Mouse (Mus musculus) midbrain, postnatal 0 days (tissue): ENCODE measurements around the gene Cops7b. TPM values are rescaled to one million over a fixed set of nuclear protein-coding genes. Genes with fewer than 3 reads are reported as not detected.
"Not testable (repeated sequence)": the region's sequence is repeated elsewhere in the genome, so short reads cannot be mapped to it uniquely, and the experiment has no call there.

Experiments
- ATAC-seq: fragments of 200-750 bp; cut with Nextera tagmentation; 2 replicates; pipeline ENCODE4 v1.8.0; 2017; ENCODE audit warnings: moderate number of reproducible peaks, mild to moderate bottlenecking, moderate TSS enrichment, moderate library complexity; ENCODE audit not compliant: low FRiP score
- DNase-seq: peaks from one replicate; pipeline ENCODE4 v3.0.0-alpha.2; 2015; ENCODE audit warnings: low spot score
- H3K27ac ChIP-seq: fragments of 300-500 bp; sonication (generic); 2 replicates; pipeline ENCODE4 v1.5.1; 2014; ENCODE audit warnings: low read depth, mild to moderate bottlenecking, low read length, mixed read lengths
- H3K27me3 ChIP-seq: fragments of 300-500 bp; sonication (generic); 2 replicates; pipeline ENCODE4 v1.6.1; 2014; ENCODE audit warnings: low read length, control low read depth, mixed read lengths; ENCODE audit not compliant: insufficient read depth
- H3K36me3 ChIP-seq: fragments of 300-500 bp; sonication (generic); 2 replicates; pipeline ENCODE4 v1.6.1; 2014; ENCODE audit warnings: low read length, control low read depth, mixed read lengths; ENCODE audit not compliant: insufficient read depth
- H3K4me1 ChIP-seq: fragments of 300-500 bp; sonication (generic); 2 replicates; pipeline ENCODE4 v1.6.1; 2014; ENCODE audit warnings: mild to moderate bottlenecking, control low read depth, antibody characterized with exemption, low read length, mixed read lengths; ENCODE audit not compliant: insufficient read depth
- H3K4me2 ChIP-seq: fragments of 300-500 bp; sonication (generic); 2 replicates; pipeline ENCODE4 v1.6.1; 2014; ENCODE audit warnings: low read depth, mild to moderate bottlenecking, low read length, mixed read lengths; ENCODE audit not compliant: poor library complexity, severe bottlenecking
- H3K4me3 ChIP-seq: fragments of 300-500 bp; sonication (generic); 2 replicates; pipeline ENCODE4 v1.5.1; 2014; ENCODE audit warnings: low read depth, mild to moderate bottlenecking, low read length, moderate library complexity
- H3K9ac ChIP-seq: fragments of 300-500 bp; sonication (generic); replicated peaks from 2 replicates; pipeline ENCODE4 v1.6.1; 2014; ENCODE audit warnings: mild to moderate bottlenecking, low read length, moderate library complexity, mixed read lengths; ENCODE audit not compliant: poor library complexity, severe bottlenecking
- H3K9me3 ChIP-seq: fragments of 300-500 bp; sonication (generic); 2 replicates; pipeline ENCODE4 v1.6.1; 2016; ENCODE audit warnings: low read length, control low read depth
- CTCF ChIP-seq: IDR thresholded peaks from 2 replicates; pipeline ENCODE4 v1.5.1; 2016; ENCODE audit warnings: antibody characterized with exemption, mild to moderate bottlenecking
- WGBS: fragments of 180-500 bp; shearing (Covaris S2); extraction: QIAGEN DNeasy Blood & Tissue Kit; methylation state at CpG from one replicate; pipeline ENCODE4 v1.1.7; 2014; 5-methylcytosine and 5-hydroxymethylcytosine counted together
- polyA plus RNA-seq: library from polyadenylated mRNA; unstranded; fragments of >200 nt; fragmentation: Nextera tagmentation; extraction: Ambion mirVana; gene quantifications from 2 replicates; pipeline ENCODE4 v1.2.1, GENCODE M21; 2015
- total RNA-seq: library from RNA; depleted of rRNA; stranded (reverse); fragments of >200 nt; gene quantifications from 2 replicates; pipeline ENCODE4 v1.2.3, GENCODE M21; 2014; rRNA removed

The Cops7b gene
- 39.0 and 42.1 TPM in 2 replicates for total RNA-seq
- 53.4 and 56.2 TPM in 2 replicates for polyA plus RNA-seq

DNA sequence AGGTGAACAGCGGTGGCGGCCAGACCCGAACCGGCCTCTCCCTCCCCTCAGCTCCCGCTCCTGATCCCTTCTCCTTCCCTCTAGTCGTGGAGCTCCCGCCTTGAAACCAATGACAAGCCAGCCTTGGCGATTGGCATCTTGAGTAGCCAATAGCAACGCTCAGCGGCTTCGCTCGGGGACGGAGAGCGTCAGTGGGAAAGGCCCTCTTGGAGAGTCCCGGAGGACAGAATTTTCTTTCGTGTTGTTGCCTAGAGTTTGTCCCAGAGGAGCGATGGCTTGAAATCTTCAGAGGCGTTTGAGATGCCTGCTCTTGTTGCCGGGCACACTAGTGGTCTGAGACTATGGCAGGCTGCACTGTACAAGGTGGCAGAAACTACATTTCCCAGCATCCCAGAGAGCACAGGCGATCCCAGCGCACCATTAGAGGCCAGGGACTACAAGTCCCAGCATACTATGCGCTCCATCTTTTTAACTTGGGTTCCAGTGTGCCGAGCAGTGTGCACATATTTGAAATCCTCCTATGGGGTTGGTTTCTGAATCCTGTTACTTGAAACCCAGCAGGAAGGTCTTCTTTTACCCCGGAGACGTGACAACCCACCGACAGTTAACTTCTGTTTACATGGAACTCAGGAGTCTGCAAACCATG, at the start of gene Cops7b, which contains the start of gene Pde6d:
Gene Cops7b, plus strand, starts transcription at position 454 of the 646 bp plus-strand sequence.
Gene Pde6d, minus strand, starts transcription at position 179 of the 646 bp plus-strand sequence.
- Histone ChIP-seq H3K27ac (peak within 1 kb of the TSS; percentile 82), H3K9me3 (no peaks in the 10 kb centered on the region), H3K4me2 (peak within 1 kb of the TSS; percentile 89), H3K4me3 (peak within 1 kb of the TSS; percentile 89), H3K9ac (peak within 1 kb of the TSS; percentile 90), H3K4me1 (0 out of 2 replicates have a peak, but pooled peaks cover 8% of the 10 kb centered on the region), H3K27me3 (no peaks in the 10 kb centered on the region), H3K36me3 (no peaks in the 10 kb centered on the region)
- no peak for TF ChIP-seq CTCF
- peak; percentile 98 for DNase-seq
- under 1% methylated on average over 26 of the region's 26 CpGs for WGBS
- ATAC-seq = peak; percentile 97

DNA sequence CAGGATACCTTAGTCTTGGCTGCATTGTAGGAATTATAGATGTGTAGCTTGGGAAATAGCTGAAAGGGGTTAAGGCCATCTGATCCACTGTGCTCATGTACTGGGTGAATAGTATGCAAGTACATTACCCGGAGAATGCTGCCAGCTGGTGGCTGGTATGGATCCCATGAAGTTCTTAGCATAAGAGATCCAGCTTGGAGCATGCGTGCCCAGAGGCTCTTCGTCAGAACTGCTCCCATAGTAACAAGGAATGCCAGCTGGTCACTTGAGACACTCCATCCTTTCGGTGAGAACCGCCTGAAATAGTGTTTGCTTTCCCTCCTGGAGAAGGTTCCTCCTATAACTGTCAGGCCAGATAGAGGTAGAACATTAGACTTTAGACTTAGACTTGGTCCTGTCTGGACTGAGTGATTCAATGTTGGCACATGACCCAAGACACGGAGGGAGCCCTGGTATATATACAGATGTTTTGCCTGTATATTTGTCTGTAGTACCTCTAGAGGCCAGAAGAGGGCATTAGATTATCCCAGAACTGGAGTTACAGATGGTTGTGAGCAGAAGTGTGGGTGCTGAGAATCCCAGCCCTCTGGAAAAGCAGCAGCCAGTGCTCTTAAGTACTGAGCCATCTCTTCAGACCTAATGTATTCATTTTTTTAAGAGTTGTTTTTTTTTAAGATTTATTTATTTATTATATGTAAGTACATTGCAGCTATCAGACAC, 49.1 kb upstream of the Cops7b start:
- H3K36me3 ChIP-seq = no peaks in the 10 kb centered on the region
- H3K27me3 ChIP-seq = no peaks in the 10 kb centered on the region
- DNase-seq (peak; percentile 50), ATAC-seq (no peak)
- no peaks in the 10 kb centered on the region for H3K9me3 ChIP-seq
- H3K4me2 ChIP-seq = no peak overlapping the region
- H3K4me1 ChIP-seq = peaks cover 2% of the 10 kb centered on the region; the same call in 1 of the 2 replicates
- H3K9ac ChIP-seq = no peak overlapping the region
- WGBS = 73% methylated on average over 6 of the region's 6 CpGs
- peak; percentile 59 for TF ChIP-seq CTCF
- H3K4me3 ChIP-seq = no peak overlapping the region
- H3K27ac ChIP-seq = no peak overlapping the region

DNA sequence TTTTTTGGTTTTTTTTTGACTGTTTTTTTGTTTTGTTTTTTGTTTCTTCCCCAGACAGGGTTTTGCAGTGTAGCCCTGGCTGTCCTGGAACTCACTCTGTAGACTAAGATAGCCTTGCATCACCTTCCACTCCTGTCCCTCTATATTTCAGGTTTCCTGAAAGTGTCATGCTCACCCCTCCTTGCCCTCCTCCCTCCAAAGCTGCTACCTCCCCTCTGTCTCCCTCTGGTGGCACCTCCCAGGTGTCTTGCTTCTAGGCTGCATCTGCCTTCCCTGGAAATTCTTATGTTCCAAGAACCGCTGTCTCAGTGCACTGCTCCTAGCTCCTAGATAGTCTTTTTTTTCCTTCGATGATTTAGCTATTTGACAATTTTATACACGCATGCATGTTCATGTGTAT, 44.3 kb upstream of the Cops7b start:
- DNase-seq (no peak), ATAC-seq (no peak)

GRCm38 (mm10) chr1:86539583-86539982, 43.1 kb upstream of the Cops7b start:
- not testable (repeated sequence) for H3K27me3 ChIP-seq, H3K9ac ChIP-seq, H3K9me3 ChIP-seq, H3K4me3 ChIP-seq, H3K4me1 ChIP-seq, H3K27ac ChIP-seq, ATAC-seq, DNase-seq, H3K4me2 ChIP-seq
- peaks cover 22% of the 10 kb centered on the region for H3K36me3 ChIP-seq
- 90% methylated on average over 12 of the region's 12 CpGs for WGBS

More for the DNA sequence above, 44.3 kb upstream of the Cops7b start:
- peaks cover 14% of the 10 kb centered on the region for H3K36me3 ChIP-seq
- H3K4me1 ChIP-seq = no peaks in the 10 kb centered on the region
- no peak overlapping the region for H3K27ac ChIP-seq
- WGBS = 65% methylated on average over 3 of the region's 3 CpGs
- H3K4me2 ChIP-seq = no peak overlapping the region
- H3K9ac ChIP-seq = no peak overlapping the region
- no peaks in the 10 kb centered on the region for H3K9me3 ChIP-seq
- TF ChIP-seq CTCF = peak; percentile 64
- H3K4me3 ChIP-seq = no peak overlapping the region
- no peaks in the 10 kb centered on the region for H3K27me3 ChIP-seq

DNA sequence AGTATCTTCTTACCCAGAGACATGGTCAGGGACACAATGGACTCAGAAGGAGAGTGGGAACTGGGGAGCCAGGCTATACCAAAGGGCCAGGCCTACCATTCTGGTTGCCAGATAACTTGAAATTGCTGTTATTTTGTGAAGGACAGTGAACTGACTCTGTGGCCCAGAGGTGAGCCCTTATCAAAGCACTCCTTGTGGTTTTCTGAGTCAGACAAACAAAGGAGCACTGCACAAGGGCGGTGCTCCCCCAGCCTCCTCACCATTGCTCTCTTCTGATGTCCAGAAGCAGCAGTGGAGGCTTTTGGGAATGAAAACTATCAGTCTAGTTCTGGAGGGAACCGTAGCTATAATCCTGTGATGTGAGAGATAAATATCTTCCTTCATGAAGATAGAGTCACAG, 40.1 kb upstream of the Cops7b start:
- Histone ChIP-seq H3K27ac (no peak overlapping the region), H3K4me2 (no peak overlapping the region), H3K27me3 (no peaks in the 10 kb centered on the region), H3K9ac (no peak overlapping the region), H3K9me3 (no peaks in the 10 kb centered on the region), H3K36me3 (peaks cover 38% of the 10 kb centered on the region), H3K4me1 (no peaks in the 10 kb centered on the region), H3K4me3 (no peak overlapping the region)
- DNase-seq (no peak), ATAC-seq (no peak)
- TF ChIP-seq CTCF = no peak
- 85% methylated on average over 2 of the region's 2 CpGs for WGBS

DNA sequence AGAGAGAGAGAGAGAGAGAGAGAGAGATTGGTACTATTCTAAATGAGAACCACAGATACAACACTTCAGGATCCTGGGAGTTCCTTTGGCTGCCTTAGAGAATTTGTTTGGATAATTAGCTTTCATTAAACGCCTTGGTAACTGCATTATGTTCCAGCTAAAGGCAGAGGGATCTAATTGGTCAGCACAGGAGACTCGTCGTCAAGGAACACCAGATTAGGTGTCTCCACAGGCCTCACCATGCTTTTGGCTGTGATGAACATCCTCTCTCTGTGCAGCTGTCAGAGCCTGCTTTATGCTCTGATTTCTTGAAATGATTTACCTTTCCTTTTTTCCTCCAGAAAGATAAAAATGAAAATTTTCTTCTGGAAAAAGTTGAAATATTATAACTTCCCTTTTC, 35.9 kb upstream of the Cops7b start:
- no peak for TF ChIP-seq CTCF
- no peak for ATAC-seq
- Histone ChIP-seq H3K36me3 (peaks cover 43% of the 10 kb centered on the region), H3K27ac (no peak overlapping the region), H3K4me2 (no peak overlapping the region), H3K9ac (no peak overlapping the region), H3K27me3 (no peaks in the 10 kb centered on the region), H3K9me3 (no peaks in the 10 kb centered on the region), H3K4me3 (no peak overlapping the region), H3K4me1 (no peaks in the 10 kb centered on the region)
- WGBS = 55% methylated on average over 3 of the region's 3 CpGs
- peak; percentile 25 for DNase-seq
